Mouse (Mus musculus): ENCODE data around the gene Abi3bp. TPM values are rescaled to one million over a fixed set of nuclear protein-coding genes. Genes with fewer than 3 reads are reported as not detected.

Abi3bp gene
- total and polyA plus RNA-seq, 3 experiments: 0.03 TPM; not detected in 2

DNA sequence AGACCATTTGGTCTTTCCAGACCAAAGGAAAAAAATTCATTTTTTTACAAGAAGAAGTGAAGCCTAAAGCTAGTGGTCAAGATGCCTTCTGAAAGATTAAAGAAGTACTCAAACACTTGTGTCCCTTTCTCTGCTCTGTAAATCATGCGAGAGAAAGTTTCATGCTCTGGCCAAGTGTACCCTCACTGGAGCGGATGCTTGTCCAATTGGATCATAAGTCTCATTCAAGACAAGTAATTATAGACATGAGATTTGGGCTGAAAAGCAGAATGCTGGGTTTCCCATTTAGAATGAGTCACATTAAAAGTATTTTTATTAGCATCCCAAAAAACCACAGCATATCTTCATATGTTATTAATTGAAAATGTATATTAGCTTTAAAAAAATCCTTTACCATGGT lies 4.5 kb upstream of the Abi3bp start:
- no peaks in the 10 kb centered on the region for H3K9me3 ChIP-seq (replicated peaks; ENCODE audit: insufficient read depth, low read length)
- no peaks in the 10 kb centered on the region for H3K36me3 ChIP-seq (ENCODE audit: control insufficient read depth in 1 of 2, insufficient read depth in 2 of 2, low read length in 2 of 2)
- no peak for TF ChIP-seq ELF1 (IDR thresholded peaks at IDR 0.05; ENCODE audit: low read depth, low read length)
- TF ChIP-seq TCF12 (IDR thresholded peaks at IDR 0.05; ENCODE audit: low read depth, low read length): no peak
- no peak for TF ChIP-seq SIN3A (IDR thresholded peaks at IDR 0.05; ENCODE audit: low read length)
- no peak for TF ChIP-seq POLR2AphosphoS5 (IDR thresholded peaks at IDR 0.05; ENCODE audit: borderline replicate concordance, low read depth, low read length)
- no peak for TF ChIP-seq USF1 (IDR thresholded peaks at IDR 0.05; ENCODE audit: low read depth, low read length)
- no peak overlapping the region for H3K27ac ChIP-seq (ENCODE audit: control insufficient read depth, low read depth, low read length)
- no peak overlapping the region for H3K4me3 ChIP-seq (ENCODE audit: control insufficient read depth in 1 of 2, insufficient read depth in 1 of 2, low read depth in 2 of 2, low read length in 2 of 2)
- DNase-seq (ENCODE audit: low read depth, low spot score): no peak
- no peak overlapping the region for H3K9ac ChIP-seq (ENCODE audit: control insufficient read depth, low read depth, low read length, poor library complexity, severe bottlenecking)
- no peaks in the 10 kb centered on the region for H3K4me1 ChIP-seq (ENCODE audit: control insufficient read depth in 1 of 2, insufficient read depth in 2 of 2, low read length in 2 of 2)
- no peaks in the 10 kb centered on the region; a peak in 1 of 4 replicates for H3K27me3 ChIP-seq (ENCODE audit: control insufficient read depth in 1 of 2, insufficient read depth in 2 of 2, low read length in 2 of 2)
- H3K79me2 ChIP-seq (ENCODE audit: control insufficient read depth, insufficient read depth, low read length, poor library complexity): no peaks in the 10 kb centered on the region

DNA sequence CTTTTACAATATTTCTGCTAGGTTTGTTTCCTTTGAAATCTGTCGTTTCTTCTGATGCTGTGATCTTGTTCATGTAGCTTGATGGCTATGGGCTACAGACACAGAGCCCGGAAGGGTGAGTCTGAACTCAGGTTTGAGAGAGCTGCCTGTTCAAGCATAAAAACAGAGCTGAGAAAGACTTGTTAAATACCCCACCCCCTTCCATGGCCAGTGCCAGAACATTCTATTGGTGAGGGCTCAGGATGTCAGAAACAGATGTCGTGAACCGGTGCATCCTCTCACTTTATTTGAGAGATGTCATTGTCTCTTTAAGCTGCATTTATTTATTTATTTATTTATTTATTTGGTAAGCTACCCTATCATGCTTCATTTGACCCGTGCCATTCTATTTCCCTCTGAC lies 2.0 kb upstream of the Abi3bp start:
- Histone ChIP-seq H3K9ac (ENCODE audit: control insufficient read depth, low read depth, low read length, poor library complexity, severe bottlenecking) (no peak overlapping the region), H3K27me3 (ENCODE audit: control insufficient read depth in 1 of 2, insufficient read depth in 2 of 2, low read length in 2 of 2) (no peaks in the 10 kb centered on the region; a peak in 1 of 4 replicates), H3K79me2 (ENCODE audit: control insufficient read depth, insufficient read depth, low read length, poor library complexity) (no peaks in the 10 kb centered on the region), H3K4me1 (ENCODE audit: control insufficient read depth in 1 of 2, insufficient read depth in 2 of 2, low read length in 2 of 2) (no peaks in the 10 kb centered on the region), H3K27ac (ENCODE audit: control insufficient read depth, low read depth, low read length) (no peak overlapping the region), H3K36me3 (ENCODE audit: control insufficient read depth in 1 of 2, insufficient read depth in 2 of 2, low read length in 2 of 2) (no peaks in the 10 kb centered on the region), H3K4me3 (ENCODE audit: control insufficient read depth in 1 of 2, insufficient read depth in 1 of 2, low read depth in 2 of 2, low read length in 2 of 2) (no peak overlapping the region), H3K9me3 (replicated peaks; ENCODE audit: insufficient read depth, low read length) (no peaks in the 10 kb centered on the region)
- TF ChIP-seq BHLHE40 (IDR thresholded peaks at IDR 0.05; ENCODE audit: borderline replicate concordance, low read depth, low read length): no peak
- no peak for TF ChIP-seq CTCF (IDR thresholded peaks at IDR 0.05 in 2 of 3, conservative IDR thresholded peaks at IDR 0.05 in 1 of 3; ENCODE audit: control insufficient read depth in 1 of 3, insufficient read depth in 1 of 3, low read depth in 2 of 3, low read length in 3 of 3, poor library complexity in 1 of 3, severe bottlenecking in 1 of 3)
- TF ChIP-seq ZMIZ1 (IDR thresholded peaks at IDR 0.05; ENCODE audit: low read depth, low read length): no peak
- TF ChIP-seq MYB (IDR thresholded peaks at IDR 0.05; ENCODE audit: low read depth, low read length): no peak
- TF ChIP-seq MAZ (IDR thresholded peaks at IDR 0.05; ENCODE audit: low read depth, low read length): no peak
- no peak for TF ChIP-seq ZC3H11A (IDR thresholded peaks at IDR 0.05; ENCODE audit: low read depth, low read length)
- TF ChIP-seq CHD1 (IDR thresholded peaks at IDR 0.05; ENCODE audit: low read depth, low read length): no peak
- no peak for TF ChIP-seq MXI1 (IDR thresholded peaks at IDR 0.05; ENCODE audit: low read depth, low read length)
- no peak for TF ChIP-seq USF1 (IDR thresholded peaks at IDR 0.05; ENCODE audit: low read depth, low read length)
- TF ChIP-seq NELFE (IDR thresholded peaks at IDR 0.05; ENCODE audit: low read depth, low read length): no peak
- TF ChIP-seq MAX (IDR thresholded peaks at IDR 0.05; ENCODE audit: low read length): no peak
- TF ChIP-seq TAL1 (IDR thresholded peaks at IDR 0.05; ENCODE audit: low read length): no peak
- no peak for DNase-seq (ENCODE audit: low read depth, low spot score)
